Mouse (Mus musculus) megakaryocyte progenitor cell, adult 5-6 weeks (primary cell): ENCODE results near the gene Acaa1a. TPM values are rescaled to one million over a fixed set of nuclear protein-coding genes. Genes with fewer than 3 reads are reported as not detected.

ENCODE experiments used
- ATAC-seq: replicated peaks from 2 replicates; pipeline ENCODE4 v1.8.0; 2016; ENCODE audit warnings: mild to moderate bottlenecking, moderate TSS enrichment, inconsistent platforms; ENCODE audit not compliant: poor library complexity
- total RNA-seq, 2 experiments: library from RNA; stranded (forward) in 1 of 2; stranded (reverse) in 1 of 2; fragments of 157-497, 149-512 nt in 1 of 2; fragments of 200-1000 nt in 1 of 2; gene quantifications; 2 replicates each; pipeline versions ENCODE4 v1.2.3 to v1.2.4; 2015 to 2017

Gene Acaa1a
- total RNA-seq, 2 experiments from 2014 or later = 19.5 to 30.1 TPM

DNA sequence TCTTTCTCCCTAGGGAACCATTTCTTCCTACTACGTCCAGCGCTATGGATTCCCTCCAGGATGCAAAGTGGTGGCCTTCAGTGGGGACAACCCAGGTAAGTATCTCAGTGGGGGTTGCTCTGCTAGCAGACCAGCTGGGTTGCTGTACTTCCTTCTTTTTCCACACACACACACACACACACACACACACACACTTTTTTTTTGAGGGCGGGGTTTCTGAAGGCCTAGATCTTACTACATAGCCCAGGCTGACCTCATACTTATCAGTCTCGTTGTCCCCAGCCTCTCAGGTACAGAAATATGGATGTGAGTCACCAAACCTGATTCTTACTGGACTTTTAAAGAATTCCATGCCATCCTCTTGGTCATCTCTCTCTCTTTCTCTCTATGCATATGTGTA is 38.8 kb downstream of the Acaa1a start:
- ATAC-seq = peak; percentile 52; the same call in 1 of the 2 replicates

- ATAC-seq = no peak
These were observed 43.1 kb downstream of the Acaa1a start for GRCm38 (mm10) chr9:119382603-119383002.

DNA sequence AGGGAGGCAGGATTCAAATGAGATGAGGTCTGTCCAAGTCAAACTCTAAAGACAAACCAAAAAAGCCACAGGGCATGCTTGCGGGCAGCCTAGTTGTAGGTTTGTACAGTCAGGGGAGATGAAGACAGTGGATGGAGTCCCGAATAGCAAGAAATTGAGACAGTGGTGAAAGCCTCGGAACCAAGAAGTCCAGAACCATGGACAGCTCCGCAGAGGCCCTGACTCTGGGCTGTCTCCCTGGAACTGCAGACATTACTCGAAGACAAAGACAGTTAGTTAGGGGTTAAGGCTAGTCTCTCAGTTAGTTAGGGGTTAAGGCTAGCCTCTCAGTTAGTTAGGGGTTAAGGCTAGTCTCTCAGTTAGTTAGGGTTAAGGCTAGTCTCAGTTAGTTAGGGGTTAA is 49.5 kb downstream of the Acaa1a start:
- ATAC-seq = peak; percentile 54; the same call in 1 of the 2 replicates

DNA sequence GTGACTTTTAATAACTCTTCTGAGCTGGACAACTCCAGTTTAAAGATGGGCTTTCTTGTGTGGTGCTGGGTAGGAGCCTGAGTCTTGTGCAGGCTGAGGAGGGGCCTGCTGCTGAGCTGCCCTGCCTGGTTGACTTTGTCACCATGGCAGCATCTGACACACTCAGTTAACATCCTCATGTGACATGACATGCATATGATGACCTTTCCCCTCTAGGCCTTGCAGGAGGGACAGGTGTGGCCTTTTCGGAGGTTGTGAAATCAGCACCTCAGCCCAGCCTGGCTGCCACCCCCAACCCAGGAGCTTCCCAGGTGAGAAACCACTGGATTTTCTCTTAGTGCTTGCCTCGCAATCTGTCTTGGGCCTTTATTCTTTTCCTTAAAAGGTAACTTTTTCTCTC is 50.7 kb downstream of the Acaa1a start:
- ATAC-seq = no peak

DNA sequence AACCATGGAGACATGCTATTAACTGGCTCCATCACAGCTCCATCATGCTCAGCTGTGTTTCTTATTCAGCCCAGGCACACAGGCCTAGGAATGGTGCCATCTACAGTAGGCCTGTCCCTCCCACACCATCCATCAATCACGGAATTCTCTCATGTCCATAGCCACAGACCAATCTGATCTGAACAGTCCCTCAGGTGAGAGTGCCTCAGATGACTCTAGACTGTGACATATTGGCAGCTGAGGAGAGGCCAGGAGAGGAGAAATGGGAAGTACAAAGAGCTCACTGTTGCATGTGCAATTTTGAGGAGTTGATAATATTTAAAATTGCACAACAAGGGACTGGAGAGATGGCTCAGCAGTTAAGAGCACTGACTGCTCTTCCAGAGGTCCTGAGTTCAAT is 55.3 kb downstream of the Acaa1a start:
- peak; percentile 58 for ATAC-seq

Other genes with a start within 250 kb of the Acaa1a start
- gene Plcd1, start 246.2 kb upstream of the Acaa1a start, total RNA-seq (2015) = not detected in 2 replicates
- 0.14 and 0.29 TPM in 2 replicates for gene Plcd1, start 246.2 kb upstream of the Acaa1a start, total RNA-seq (2017)
- gene Dlec1, start 237.2 kb upstream of the Acaa1a start, total RNA-seq (2015) = 0.37 and 3.9 TPM in 2 replicates
- 1.9 TPM in 1 of 2 replicates, not detected in the other for gene Dlec1, start 237.2 kb upstream of the Acaa1a start, total RNA-seq (2017)
- gene Acaa1b, start 182.6 kb upstream of the Acaa1a start, total RNA-seq (2015) = 0.30 and 0.76 TPM in 2 replicates
- not detected in 2 replicates for gene Acaa1b, start 182.6 kb upstream of the Acaa1a start, total RNA-seq (2017)
- gene Gm47289, start 180.5 kb upstream of the Acaa1a start, total RNA-seq (2015) = not detected in 2 replicates
- gene Gm47289, start 180.5 kb upstream of the Acaa1a start, total RNA-seq (2017) = not detected in 2 replicates
- not detected in 2 replicates for gene Slc22a13, start 130.6 kb upstream of the Acaa1a start, total RNA-seq (2015)
- gene Slc22a13, start 130.6 kb upstream of the Acaa1a start, total RNA-seq (2017) = not detected in 2 replicates
- gene Oxsr1, start 17.2 kb upstream of the Acaa1a start, total RNA-seq (2015) = 14.5 and 16.9 TPM in 2 replicates
- gene Oxsr1, start 17.2 kb upstream of the Acaa1a start, total RNA-seq (2017) = 29.1 and 32.2 TPM in 2 replicates
- gene Myd88, start 1.7 kb downstream of the Acaa1a start, total RNA-seq (2015) = 33.4 and 34.6 TPM in 2 replicates
- 21.2 and 23.1 TPM in 2 replicates for gene Myd88, start 1.7 kb downstream of the Acaa1a start, total RNA-seq (2017)
- 3.6 and 3.8 TPM in 2 replicates for gene Xylb, start 17.7 kb downstream of the Acaa1a start, total RNA-seq (2015)
- 2.2 and 5.2 TPM in 2 replicates for gene Xylb, start 17.7 kb downstream of the Acaa1a start, total RNA-seq (2017)
- not detected in 2 replicates for gene Slc22a14, start 25.9 kb downstream of the Acaa1a start, total RNA-seq (2015)
- gene Slc22a14, start 25.9 kb downstream of the Acaa1a start, total RNA-seq (2017) = not detected in 2 replicates
- 1.2 TPM in 2 replicates for gene Acvr2b, start 62.4 kb downstream of the Acaa1a start, total RNA-seq (2015)
- 0.68 and 1.2 TPM in 2 replicates for gene Acvr2b, start 62.4 kb downstream of the Acaa1a start, total RNA-seq (2017)
- gene Exog, start 105.3 kb downstream of the Acaa1a start, total RNA-seq (2015) = 8.7 and 10.2 TPM in 2 replicates
- gene Exog, start 105.3 kb downstream of the Acaa1a start, total RNA-seq (2017) = 5.1 and 5.2 TPM in 2 replicates
- not detected in 2 replicates for gene Scn5a, start 239.3 kb downstream of the Acaa1a start, total RNA-seq (2015)
- gene Scn5a, start 239.3 kb downstream of the Acaa1a start, total RNA-seq (2017) = not detected in 2 replicates